Mouse (Mus musculus) stomach, postnatal 0 days (tissue): ENCODE measurements around the gene Gm5941.

Source experiments
- CTCF ChIP-seq: IDR thresholded peaks from 2 replicates; pipeline ENCODE4 v1.5.1; 2016; ENCODE audit warnings: antibody characterized with exemption, low read depth, mild to moderate bottlenecking, moderate library complexity
- EP300 ChIP-seq: optimal IDR thresholded peaks from 2 replicates; pipeline ENCODE3; 2016; ENCODE audit warnings: antibody characterized with exemption

- no peak for TF ChIP-seq CTCF
- no peak for TF ChIP-seq EP300
Measured at GRCm38 (mm10) chrX:92464773-92465172, 25.0 kb upstream of the Gm5941 start.
